Mouse (Mus musculus) granulocyte monocyte progenitor cell, adult 5-6 weeks (primary cell): Measurements from ENCODE around the gene Raet1e. TPM values are rescaled to one million over a fixed set of nuclear protein-coding genes. Genes with fewer than 3 reads are reported as not detected.

ENCODE experiments used
- total RNA-seq, 2 experiments: library from RNA; stranded (forward) in 1 of 2; stranded (reverse) in 1 of 2; fragments of 200-712, 200-1000 nt in 1 of 2; fragments of >200 nt in 1 of 2; fragmentation: Nextera tagmentation in 1 of 2; gene quantifications; 2 replicates each; pipeline ENCODE4 v1.2.3; 2014 to 2017

Raet1e gene
- total RNA-seq, 2 experiments from 2014 or later = 0.97 to 1.5 TPM

Other genes with a start within 250 kb of the Raet1e start
- not detected in 2 replicates for gene 4930444G20Rik, start 90.5 kb upstream of the Raet1e start, total RNA-seq (2014; fragmentation: Nextera tagmentation)
- gene 4930444G20Rik, start 90.5 kb upstream of the Raet1e start, total RNA-seq (2017) = not detected in 2 replicates
- gene E030030I06Rik, start 9.3 kb upstream of the Raet1e start, total RNA-seq (2014; fragmentation: Nextera tagmentation) = 3.1 and 16.4 TPM in 2 replicates
- 2.9 and 3.1 TPM in 2 replicates for gene E030030I06Rik, start 9.3 kb upstream of the Raet1e start, total RNA-seq (2017)
- gene H60b, start within 50 bp of the Raet1e start, total RNA-seq (2014; fragmentation: Nextera tagmentation) = not detected in 2 replicates
- not detected in 2 replicates for gene H60b, start within 50 bp of the Raet1e start, total RNA-seq (2017)
- gene Raet1d, start 202.0 kb downstream of the Raet1e start, total RNA-seq (2014; fragmentation: Nextera tagmentation) = not detected in 2 replicates
- gene Raet1d, start 202.0 kb downstream of the Raet1e start, total RNA-seq (2017) = not detected in 2 replicates